Mouse (Mus musculus) stomach, postnatal 0 days (tissue): ENCODE data around the gene Rptor.

Source experiments
- CTCF ChIP-seq: IDR thresholded peaks from 2 replicates; pipeline ENCODE4 v1.5.1; 2016; ENCODE audit warnings: antibody characterized with exemption, low read depth, mild to moderate bottlenecking, moderate library complexity
- EP300 ChIP-seq: optimal IDR thresholded peaks from 2 replicates; pipeline ENCODE3; 2016; ENCODE audit warnings: antibody characterized with exemption

- TF ChIP-seq EP300 = no peak
- no peak for TF ChIP-seq CTCF
Observed at GRCm38 (mm10) chr11:119824072-119824649, 221.5 kb downstream of the Rptor start.
